Mouse (Mus musculus): ENCODE measurements around the gene Hsd17b11. TPM values are rescaled to one million over a fixed set of nuclear protein-coding genes. Genes with fewer than 3 reads are reported as not detected.
A peak's percentile ranks its signal among the peaks of the same experiment; 100 is the strongest.

The Hsd17b11 gene
- total and polyA plus RNA-seq, 2 experiments from 2014 or later: 4.7 to 16.4 TPM

GRCm38 (mm10) chr5:104052956-104053355 is 31.2 kb upstream of the Hsd17b11 start:
- ATAC-seq (ENCODE audit: low FRiP score): no peak
- Histone ChIP-seq H3K36me3 (ENCODE audit: insufficient read depth, low read length) (peaks cover 12% of the 10 kb centered on the region; the same call in 1 of the 2 replicates), H3K9ac (replicated peaks; ENCODE audit: low read length, poor library complexity, severe bottlenecking) (no peak overlapping the region), H3K27me3 (ENCODE audit: insufficient read depth, low read length) (no peaks in the 10 kb centered on the region), H3K4me2 (ENCODE audit: low read depth, low read length, poor library complexity, severe bottlenecking) (no peak overlapping the region), H3K27ac (ENCODE audit: low read depth, low read length) (no peak overlapping the region), H3K4me1 (ENCODE audit: insufficient read depth, low read length) (no peaks in the 10 kb centered on the region), H3K9me3 (ENCODE audit: low read length) (no peaks in the 10 kb centered on the region), H3K4me3 (ENCODE audit: low read depth, low read length) (no peak overlapping the region)
- peak; percentile 54 for TF ChIP-seq CTCF (IDR thresholded peaks at IDR 0.05)
- DNase-seq (ENCODE audit: low spot score): no peak
- 63% methylated on average over 8 of the region's 8 CpGs for WGBS

DNA sequence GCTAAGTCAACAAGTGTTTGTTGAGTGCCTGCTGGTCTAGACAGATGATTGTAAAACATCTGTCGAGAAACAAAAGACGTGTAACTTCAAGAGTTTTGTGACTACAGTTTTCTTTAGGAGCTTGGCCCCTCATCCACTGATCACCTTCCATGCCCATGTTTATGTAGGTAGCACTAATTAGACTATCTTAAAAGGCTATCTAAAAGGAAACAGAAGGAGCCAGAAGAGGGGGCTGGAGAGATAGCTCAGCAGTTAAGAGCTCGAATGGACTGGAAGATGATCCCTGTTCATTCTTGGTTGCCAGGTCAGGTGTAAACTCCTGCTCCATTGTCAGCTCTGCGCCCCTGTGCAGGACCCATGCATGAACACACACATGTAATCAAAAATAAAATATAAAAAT is 26.4 kb upstream of the Hsd17b11 start:
- no peak for DNase-seq (ENCODE audit: low spot score)

DNA sequence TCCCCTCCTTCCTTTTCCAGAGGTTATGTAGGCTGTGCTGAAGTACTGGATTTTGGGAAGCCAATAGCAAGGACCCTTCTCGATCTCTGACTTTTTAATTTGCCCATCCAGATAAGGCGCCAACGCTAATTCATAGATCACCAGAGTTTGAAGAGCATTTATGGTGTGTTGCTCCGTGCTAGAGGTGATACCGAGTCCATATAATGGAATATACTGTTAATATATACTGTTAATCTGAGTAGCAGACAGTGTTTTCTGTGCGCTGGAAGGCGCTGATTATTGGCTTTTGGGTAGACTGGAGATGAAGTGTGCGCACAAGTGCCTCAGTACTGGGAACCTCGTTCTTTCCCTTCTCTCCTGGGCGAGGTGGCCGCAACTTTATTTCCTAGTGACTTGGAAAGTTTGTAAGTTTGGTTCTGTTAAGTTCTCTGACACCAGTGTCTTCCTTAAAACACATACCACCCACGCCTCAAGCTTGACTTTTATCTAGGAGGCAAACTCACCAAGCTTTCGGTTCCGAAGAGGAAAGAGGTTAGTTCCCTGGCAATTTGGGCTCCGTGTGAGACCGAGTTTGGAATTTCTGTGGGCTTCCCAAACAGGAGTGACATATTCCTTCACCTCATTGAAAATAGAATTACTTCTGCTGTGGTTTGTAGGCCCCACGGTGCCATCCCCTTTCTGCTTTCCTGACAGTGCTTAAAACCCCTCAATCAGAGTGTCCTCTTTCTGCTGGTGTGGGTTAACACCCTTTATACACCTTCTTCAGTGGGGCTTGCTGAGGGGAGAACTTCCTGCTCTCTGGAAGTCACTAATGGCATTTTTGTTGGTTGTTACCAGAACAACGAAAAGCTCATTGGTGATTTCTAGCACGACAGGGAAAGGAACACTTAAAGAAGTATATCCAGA is 25.7 kb upstream of the Hsd17b11 start:
- peak overlapping the region; percentile 84 for H3K9ac ChIP-seq (replicated peaks; ENCODE audit: low read length, poor library complexity, severe bottlenecking)

More for the DNA sequence above, 26.4 kb upstream of the Hsd17b11 start:
- no peak overlapping the region for H3K4me3 ChIP-seq (ENCODE audit: low read depth, low read length)
- WGBS: 61% methylated on average over 4 of the region's 4 CpGs
- H3K4me1 ChIP-seq (ENCODE audit: insufficient read depth, low read length): peaks cover 4% of the 10 kb centered on the region; the same call in 1 of the 2 replicates
- H3K4me2 ChIP-seq (ENCODE audit: low read depth, low read length, poor library complexity, severe bottlenecking): peak overlapping the region; percentile 61; the same call in 1 of the 2 replicates
- ATAC-seq (ENCODE audit: low FRiP score): no peak
- TF ChIP-seq CTCF (IDR thresholded peaks at IDR 0.05): peak; percentile 44
- H3K27ac ChIP-seq (ENCODE audit: low read depth, low read length): no peak overlapping the region
- H3K9ac ChIP-seq (replicated peaks; ENCODE audit: low read length, poor library complexity, severe bottlenecking): no peak overlapping the region; the same call in 1 of the 2 replicates
- H3K9me3 ChIP-seq (ENCODE audit: low read length): no peaks in the 10 kb centered on the region
- H3K27me3 ChIP-seq (ENCODE audit: insufficient read depth, low read length): no peaks in the 10 kb centered on the region
- H3K36me3 ChIP-seq (ENCODE audit: insufficient read depth, low read length): peaks cover 12% of the 10 kb centered on the region; the same call in 1 of the 2 replicates

GRCm38 (mm10) chr5:104046256-104047199 is 24.8 kb upstream of the Hsd17b11 start, which contains the start of gene Nudt9:
Gene Nudt9, plus strand, starts transcription at chr5:104046306.
- Histone ChIP-seq H3K27me3 (ENCODE audit: insufficient read depth, low read length) (no peaks in the 10 kb centered on the region), H3K4me1 (ENCODE audit: insufficient read depth, low read length) (peaks cover 4% of the 10 kb centered on the region; the same call in 1 of the 2 replicates), H3K9ac (replicated peaks; ENCODE audit: low read length, poor library complexity, severe bottlenecking) (peak within 1 kb of the TSS; percentile 84), H3K36me3 (ENCODE audit: insufficient read depth, low read length) (peaks cover 6% of the 10 kb centered on the region; the same call in 1 of the 2 replicates), H3K4me2 (ENCODE audit: low read depth, low read length, poor library complexity, severe bottlenecking) (peak within 1 kb of the TSS; percentile 61), H3K27ac (ENCODE audit: low read depth, low read length) (peak within 1 kb of the TSS; percentile 76), H3K4me3 (ENCODE audit: low read depth, low read length) (peak within 1 kb of the TSS; percentile 82), H3K9me3 (ENCODE audit: low read length) (no peaks in the 10 kb centered on the region)
- 5% methylated on average over 86 of the region's 90 CpGs for WGBS
- peak; percentile 98 for ATAC-seq (ENCODE audit: low FRiP score)
- TF ChIP-seq CTCF (IDR thresholded peaks at IDR 0.05): peak; percentile 20; the same call in 1 of the 2 replicates
- peak; percentile 98 for DNase-seq (ENCODE audit: low spot score)

More for the DNA sequence above, 25.7 kb upstream of the Hsd17b11 start:
- Histone ChIP-seq H3K27ac (ENCODE audit: low read depth, low read length) (peak overlapping the region; percentile 76), H3K9me3 (ENCODE audit: low read length) (no peaks in the 10 kb centered on the region), H3K4me2 (ENCODE audit: low read depth, low read length, poor library complexity, severe bottlenecking) (peak overlapping the region; percentile 61), H3K4me3 (ENCODE audit: low read depth, low read length) (peak overlapping the region; percentile 82), H3K27me3 (ENCODE audit: insufficient read depth, low read length) (no peaks in the 10 kb centered on the region), H3K36me3 (ENCODE audit: insufficient read depth, low read length) (peaks cover 12% of the 10 kb centered on the region; the same call in 1 of the 2 replicates), H3K4me1 (ENCODE audit: insufficient read depth, low read length) (peaks cover 4% of the 10 kb centered on the region; the same call in 1 of the 2 replicates)
- ATAC-seq (ENCODE audit: low FRiP score): no peak
- no peak for TF ChIP-seq CTCF (IDR thresholded peaks at IDR 0.05)
- WGBS: 12% methylated on average over 19 of the region's 19 CpGs
- peak; percentile 14 for DNase-seq (ENCODE audit: low spot score)

GRCm38 (mm10) chr5:104043704-104044103 is 22.0 kb upstream of the Hsd17b11 start:
- ATAC-seq (ENCODE audit: low FRiP score) (no peak), DNase-seq (ENCODE audit: low spot score) (no peak)
- Histone ChIP-seq H3K27ac (ENCODE audit: low read depth, low read length) (no peak overlapping the region), H3K27me3 (ENCODE audit: insufficient read depth, low read length) (no peaks in the 10 kb centered on the region), H3K9ac (replicated peaks; ENCODE audit: low read length, poor library complexity, severe bottlenecking) (no peak overlapping the region), H3K36me3 (ENCODE audit: insufficient read depth, low read length) (no peaks in the 10 kb centered on the region), H3K9me3 (ENCODE audit: low read length) (no peaks in the 10 kb centered on the region), H3K4me1 (ENCODE audit: insufficient read depth, low read length) (peaks cover 4% of the 10 kb centered on the region; the same call in 1 of the 2 replicates), H3K4me3 (ENCODE audit: low read depth, low read length) (no peak overlapping the region), H3K4me2 (ENCODE audit: low read depth, low read length, poor library complexity, severe bottlenecking) (no peak overlapping the region)
- 42% methylated on average over 2 of the region's 2 CpGs for WGBS
- TF ChIP-seq CTCF (IDR thresholded peaks at IDR 0.05): no peak
